Mouse (Mus musculus): ENCODE results near the gene Ttll5. TPM values are rescaled to one million over a fixed set of nuclear protein-coding genes. Genes with fewer than 3 reads are reported as not detected.

Gene Ttll5
- total RNA-seq, 2 experiments from 2014 or later: 22.9 to 36.1 TPM

DNA sequence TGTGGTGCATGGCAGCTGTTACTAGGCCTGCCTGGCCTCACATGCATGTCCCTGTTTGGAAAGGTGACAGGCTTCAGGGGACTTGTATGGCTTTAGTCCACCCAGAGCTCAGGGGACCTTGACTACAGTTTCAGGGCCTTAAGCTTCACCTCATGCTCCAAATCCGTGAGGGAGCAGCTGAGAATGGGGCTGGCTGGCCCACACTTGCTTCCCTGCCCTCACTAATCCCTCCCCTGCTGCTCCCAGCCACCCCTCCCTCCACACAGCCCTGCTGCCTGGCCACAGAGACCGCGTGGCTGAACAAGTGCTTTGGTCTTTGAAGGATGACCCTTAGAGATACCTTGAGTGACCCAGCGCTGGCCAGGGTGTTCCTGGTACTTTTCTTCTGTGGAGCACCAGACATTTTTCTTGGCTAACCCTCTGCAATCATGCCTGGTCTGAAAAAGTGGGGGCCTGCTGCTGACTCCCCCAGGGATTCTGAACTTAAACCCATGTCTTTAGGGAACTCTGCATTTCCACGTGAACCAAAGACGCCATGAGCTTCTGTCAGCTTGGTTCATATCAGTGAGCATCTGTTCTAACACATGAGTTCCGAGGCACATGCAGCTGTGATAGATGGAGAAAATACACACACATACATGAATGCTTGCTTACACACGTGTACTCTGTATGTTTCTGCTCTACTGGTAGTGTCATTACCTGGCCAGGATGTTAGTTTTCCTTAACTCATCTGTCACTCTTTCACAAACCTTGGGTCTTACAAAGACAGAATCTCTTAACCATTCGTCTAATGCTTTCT is 212.1 kb downstream of the Ttll5 start:
- no peak for ATAC-seq (replicated peaks; ENCODE audit: poor library complexity, severe bottlenecking)

- no peak for ATAC-seq (replicated peaks; ENCODE audit: poor library complexity, severe bottlenecking)
These were observed 212.9 kb downstream of the Ttll5 start for GRCm38 (mm10) chr12:86037235-86037921.

DNA sequence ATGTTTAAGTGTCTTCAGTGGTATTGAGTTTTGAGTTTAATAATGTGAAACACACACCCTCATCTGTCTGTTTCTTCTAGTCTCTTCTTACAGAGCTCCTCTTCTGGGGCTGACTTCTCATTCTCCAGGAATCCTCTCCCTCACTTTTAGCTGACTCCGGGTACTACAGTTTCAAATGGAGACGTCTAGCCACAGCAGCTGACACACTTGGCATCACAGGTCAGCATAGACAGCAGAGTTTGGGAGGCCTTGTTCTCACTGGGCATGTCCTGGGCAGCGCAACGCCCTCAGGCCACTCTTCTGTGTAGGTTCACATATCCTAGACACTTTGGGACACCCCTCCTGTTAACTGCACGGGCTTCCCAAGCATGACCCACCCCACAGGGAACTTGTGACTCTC is 214.6 kb downstream of the Ttll5 start:
- no peak for ATAC-seq (replicated peaks; ENCODE audit: poor library complexity, severe bottlenecking)

DNA sequence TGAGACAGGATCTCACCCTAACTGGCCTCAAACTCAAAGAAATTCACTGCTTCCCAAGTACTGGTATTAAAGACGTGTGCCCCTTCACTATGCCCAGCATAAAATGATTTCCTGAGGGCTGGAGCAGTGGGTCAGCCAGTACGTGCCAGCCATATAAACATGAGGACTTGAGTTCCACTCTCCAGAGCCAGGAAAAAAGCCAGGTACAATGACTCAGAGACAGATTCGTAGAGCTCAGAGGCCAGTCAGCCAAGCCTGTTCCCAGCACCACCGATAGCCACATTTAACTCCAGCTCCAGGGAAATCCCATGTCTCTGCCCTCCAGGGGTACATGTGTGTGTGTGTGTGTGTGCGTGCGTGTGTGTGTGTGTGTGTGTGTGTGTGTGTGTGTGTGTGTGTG is 215.3 kb downstream of the Ttll5 start:
- no peak for ATAC-seq (replicated peaks; ENCODE audit: poor library complexity, severe bottlenecking)

GRCm38 (mm10) chr12:86046141-86046540 is 221.7 kb downstream of the Ttll5 start:
- no peak for ATAC-seq (replicated peaks; ENCODE audit: poor library complexity, severe bottlenecking)

GRCm38 (mm10) chr12:86046776-86047175 is 222.3 kb downstream of the Ttll5 start:
- no peak for ATAC-seq (replicated peaks; ENCODE audit: poor library complexity, severe bottlenecking)

DNA sequence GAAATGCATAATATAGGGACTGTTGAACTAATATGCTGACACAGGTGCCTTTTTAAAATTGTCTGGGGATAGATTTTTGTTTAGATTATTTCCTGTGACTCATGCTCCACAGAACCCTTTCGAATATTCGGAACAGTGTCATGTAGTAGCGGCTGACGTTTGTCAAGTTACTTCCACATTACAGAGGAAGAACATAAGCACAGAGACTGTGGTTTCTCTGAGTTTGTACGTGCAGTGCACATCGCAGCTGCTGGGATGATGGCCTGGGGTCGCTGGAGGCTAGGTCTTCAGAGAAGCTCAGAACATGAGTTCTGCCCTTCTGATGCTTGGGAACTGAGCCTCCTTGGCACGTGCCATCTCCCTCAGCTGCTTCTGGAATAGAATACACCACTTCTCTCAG is 222.9 kb downstream of the Ttll5 start:
- no peak for ATAC-seq (replicated peaks; ENCODE audit: poor library complexity, severe bottlenecking)

DNA sequence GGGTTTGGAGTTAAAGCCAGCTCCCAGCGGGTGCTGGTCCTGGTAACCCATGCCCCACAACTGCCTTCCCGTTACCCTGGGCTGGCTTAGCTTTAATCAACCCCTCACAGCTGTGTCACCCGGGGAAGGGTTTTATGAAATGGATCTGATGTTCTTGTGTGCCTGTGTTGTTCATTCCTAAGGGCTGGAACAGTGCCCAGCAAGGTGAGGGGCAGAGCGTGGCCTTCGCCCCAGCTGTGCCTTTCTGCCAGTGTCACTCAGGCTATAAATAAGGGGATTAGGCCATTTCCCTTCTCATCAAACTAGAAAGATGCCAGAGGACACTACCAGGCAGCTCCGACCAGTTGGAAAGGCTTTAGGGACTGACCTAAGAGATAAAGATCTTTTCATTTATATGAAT is 225.4 kb downstream of the Ttll5 start:
- no peak for ATAC-seq (replicated peaks; ENCODE audit: poor library complexity, severe bottlenecking)

GRCm38 (mm10) chr12:86051477-86051876 is 227.0 kb downstream of the Ttll5 start:
- no peak for ATAC-seq (replicated peaks; ENCODE audit: poor library complexity, severe bottlenecking)

- no peak for ATAC-seq (replicated peaks; ENCODE audit: poor library complexity, severe bottlenecking)
These were observed 230.8 kb downstream of the Ttll5 start for GRCm38 (mm10) chr12:86055306-86055705.

- no peak for ATAC-seq (replicated peaks; ENCODE audit: poor library complexity, severe bottlenecking)
These were observed 232.5 kb downstream of the Ttll5 start for GRCm38 (mm10) chr12:86056976-86057375.

GRCm38 (mm10) chr12:86057516-86057915 is 233.1 kb downstream of the Ttll5 start:
- no peak for ATAC-seq (replicated peaks; ENCODE audit: poor library complexity, severe bottlenecking)

DNA sequence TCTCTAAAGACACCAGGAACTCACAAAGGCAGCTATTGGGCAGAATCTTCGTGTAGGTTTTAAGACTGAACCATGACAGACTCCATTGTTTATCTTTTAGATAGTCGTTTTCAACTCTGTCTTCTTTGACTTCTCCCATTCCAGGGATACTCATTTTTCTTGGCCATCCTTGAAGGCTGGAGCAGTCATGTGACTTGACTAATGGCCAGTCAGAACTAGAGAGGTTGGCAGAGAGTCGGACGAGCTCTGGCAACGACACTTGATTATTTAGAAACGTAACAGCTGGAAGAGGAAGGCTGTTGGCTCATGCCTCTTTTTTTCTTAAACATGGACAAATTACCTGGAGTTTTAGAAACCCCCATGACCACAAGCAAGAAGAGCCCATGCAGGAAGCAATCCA is 234.9 kb downstream of the Ttll5 start:
- ATAC-seq (replicated peaks; ENCODE audit: poor library complexity, severe bottlenecking): no peak

GRCm38 (mm10) chr12:86064796-86065195 is 240.3 kb downstream of the Ttll5 start:
- ATAC-seq (replicated peaks; ENCODE audit: poor library complexity, severe bottlenecking): no peak

DNA sequence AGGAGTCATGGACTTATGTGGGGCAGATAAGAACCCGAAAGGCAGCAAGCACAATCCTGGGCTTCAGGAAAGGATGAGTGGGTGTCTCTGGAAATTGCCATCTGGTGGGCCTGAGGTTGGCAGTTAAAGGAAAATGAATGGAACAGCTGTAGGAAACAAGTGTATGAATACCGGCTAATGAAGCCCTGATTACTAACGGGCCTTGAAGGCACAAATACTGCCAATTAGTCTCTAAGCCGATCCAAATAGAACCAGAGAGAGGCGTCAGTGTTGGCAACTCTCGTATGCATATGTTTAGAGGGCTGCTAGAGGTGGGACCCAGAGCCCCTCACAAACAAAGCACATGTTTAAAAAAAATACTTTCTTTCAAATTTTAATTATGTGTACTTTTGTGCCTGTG is 247.0 kb downstream of the Ttll5 start:
- ATAC-seq (replicated peaks; ENCODE audit: poor library complexity, severe bottlenecking): no peak

DNA sequence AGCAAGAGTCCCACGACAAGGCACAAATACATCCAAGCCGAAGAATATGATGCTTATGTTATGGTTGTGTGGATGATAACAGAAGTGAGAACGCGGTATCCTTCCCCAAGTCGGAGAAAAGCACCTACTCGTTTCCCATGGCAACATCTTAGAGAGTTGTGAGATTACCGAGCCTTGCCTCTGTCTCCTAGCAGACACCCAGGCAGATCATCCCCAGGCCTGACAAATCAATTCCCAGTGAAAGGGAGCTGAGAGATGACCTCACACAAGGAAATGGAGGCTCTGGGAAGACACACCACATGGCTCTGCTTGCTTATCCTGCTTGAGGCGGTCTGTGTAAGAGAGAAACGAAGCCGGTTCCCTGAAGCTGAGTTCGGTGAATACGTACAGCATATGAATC is 250.2 kb downstream of the Ttll5 start:
- no peak for ATAC-seq (replicated peaks; ENCODE audit: poor library complexity, severe bottlenecking)

GRCm38 (mm10) chr12:86075358-86075757 is 250.9 kb downstream of the Ttll5 start:
- no peak for ATAC-seq (replicated peaks; ENCODE audit: poor library complexity, severe bottlenecking)

- no peak for ATAC-seq (replicated peaks; ENCODE audit: poor library complexity, severe bottlenecking)
These were observed 252.0 kb downstream of the Ttll5 start for GRCm38 (mm10) chr12:86076321-86076901.

DNA sequence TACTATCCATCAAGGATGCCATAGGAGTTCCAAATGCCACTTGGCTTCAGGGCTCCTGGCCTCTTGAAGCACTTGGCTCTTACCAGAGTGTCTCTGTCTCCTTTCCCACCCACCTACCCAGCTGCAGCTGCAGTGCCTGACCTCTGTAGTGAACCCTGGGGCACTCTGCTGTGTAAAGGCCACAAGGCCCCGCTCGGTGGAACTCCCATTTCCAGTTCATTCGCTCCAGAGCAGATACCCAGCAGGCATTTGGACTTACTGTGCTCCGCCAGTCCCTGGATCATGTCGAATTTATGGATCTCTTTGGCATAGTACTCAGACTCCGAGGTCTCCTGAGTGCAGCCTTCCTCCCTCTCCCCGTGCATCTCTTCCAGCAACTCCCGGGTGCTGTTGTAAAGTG is 252.9 kb downstream of the Ttll5 start:
- no peak for ATAC-seq (replicated peaks; ENCODE audit: poor library complexity, severe bottlenecking)

DNA sequence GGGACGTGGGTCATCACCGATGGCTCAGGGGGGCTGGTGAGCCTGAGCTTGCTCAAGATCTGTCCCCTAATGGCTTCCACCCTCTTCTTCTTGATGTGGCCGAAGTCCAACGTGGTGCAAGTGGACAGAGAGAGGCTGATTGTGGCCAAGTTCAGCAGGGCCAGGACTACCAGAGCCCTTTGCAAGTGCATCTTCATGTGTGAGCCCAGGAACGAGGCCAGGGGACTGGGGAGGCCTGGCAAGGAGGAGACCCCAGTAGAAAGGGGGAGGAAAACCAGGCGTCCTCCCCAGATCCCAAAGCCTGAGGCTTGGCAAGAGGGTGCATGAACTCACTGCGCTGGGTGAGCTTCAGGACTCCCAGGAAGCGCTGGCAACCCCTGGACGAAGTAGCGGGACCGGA is 253.3 kb downstream of the Ttll5 start:
- no peak for ATAC-seq (replicated peaks; ENCODE audit: poor library complexity, severe bottlenecking)

DNA sequence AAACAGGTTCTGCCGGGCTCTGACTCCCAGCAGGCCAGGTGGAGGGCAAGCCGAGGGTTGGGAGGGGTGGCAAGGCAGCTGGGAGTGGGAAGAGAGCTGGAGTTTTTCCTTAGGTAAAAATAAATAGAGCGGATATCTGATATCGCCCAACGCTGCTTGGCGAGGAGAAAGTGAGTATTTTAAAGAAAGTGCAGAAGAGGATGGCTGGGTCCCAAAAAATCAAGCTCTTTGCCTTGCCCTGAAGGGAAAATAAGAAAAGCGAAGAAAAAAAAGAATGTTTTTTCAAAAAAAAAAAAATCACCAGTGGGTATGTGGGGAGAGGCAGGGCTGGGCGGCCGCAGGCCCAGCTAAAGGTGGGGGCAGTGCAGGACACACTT is 253.7 kb downstream of the Ttll5 start:
- no peak for ATAC-seq (replicated peaks; ENCODE audit: poor library complexity, severe bottlenecking)
